12 mouse cellular contexts compared by ENCODE assay signal in the genomic region with DNA sequence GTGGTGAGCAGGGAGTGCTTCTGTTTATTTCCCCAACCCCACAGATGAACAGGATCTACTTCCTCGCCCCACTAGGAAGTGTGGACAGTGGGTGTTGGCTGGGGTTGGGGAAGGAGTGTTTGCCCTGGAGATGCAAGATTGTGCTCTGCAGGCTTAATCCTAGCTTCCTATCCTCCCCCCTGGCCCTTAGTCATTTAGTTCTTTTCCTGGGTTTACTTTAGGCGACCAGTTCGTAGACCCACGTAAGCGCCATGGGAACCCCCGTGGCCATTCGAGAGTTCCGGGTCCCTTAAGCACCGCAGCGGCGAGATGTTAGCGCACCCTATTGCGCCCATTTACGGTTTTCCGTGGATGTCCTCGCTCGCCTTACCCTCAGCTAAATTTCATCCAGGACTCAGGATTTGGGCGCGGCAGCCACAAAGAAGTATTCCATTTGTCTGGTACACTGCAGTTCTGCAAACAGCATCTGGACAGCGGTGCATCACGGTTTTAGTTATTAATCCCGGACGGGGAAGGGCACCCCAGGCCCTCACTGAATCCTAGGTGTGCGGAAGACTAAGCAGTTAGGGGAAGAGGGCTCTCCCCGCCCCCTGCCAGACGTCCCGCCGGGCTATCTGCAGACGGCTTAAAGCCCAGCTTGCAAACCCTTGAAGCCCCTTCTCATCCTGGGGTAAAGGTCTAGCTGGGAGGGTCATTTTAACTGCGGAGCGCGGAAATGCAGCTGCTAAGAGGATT. TPM values are rescaled to one million over a fixed set of nuclear protein-coding genes. Genes with fewer than 3 reads are reported as not detected.
DNase-seq lines count a peak whose midpoint lies in the region; ATAC-seq lines count a peak whose summit lies in the region.
"Had no signal": no experiment of that assay in that cellular context is flagged by ENCODE, and none has a peak within 500 bp of the region (broad histone marks: within the 10 kb centered on the region; RNA-seq: fewer than 3 reads in every experiment).

No protein-coding gene starts in this region.

- H3K9me3 ChIP-seq in megakaryocyte, embryonic 14.5 days = no peaks in the 10 kb centered on the region
- H3K9me3 ChIP-seq in hindbrain, embryonic 16.5 days (ENCODE audit: control insufficient read depth, low read length) = no peaks in the 10 kb centered on the region
- H3K9me3 ChIP-seq in stomach, embryonic 14.5 days (ENCODE audit: control insufficient read depth, low read depth, low read length) = no peaks in the 10 kb centered on the region
- H3K9me3 ChIP-seq: liver, embryonic 13.5 days had no signal

- peak overlapping the region; percentile 5; the same call in 1 of the 2 replicates for H3K4me2 ChIP-seq in hindbrain, embryonic 16.5 days (ENCODE audit: low read length)
- H3K4me2 ChIP-seq in stomach, embryonic 14.5 days (replicated peaks; ENCODE audit: low read depth, low read length) = no peak overlapping the region
- H3K4me2 ChIP-seq: liver, embryonic 13.5 days had no signal

- no peak for ATAC-seq in megakaryocyte, adult 5-6 weeks (ENCODE audit: poor library complexity, severe bottlenecking)
- no peak for ATAC-seq in hindbrain, embryonic 16.5 days
- no peak for ATAC-seq in stomach, embryonic 14.5 days (ENCODE audit: insufficient number of reproducible peaks, insufficient read depth, low FRiP score, low read depth)
- no peak for ATAC-seq in inflammation-experienced regulatory T-cells, adult 6 months

- no peak overlapping the region for H3K27ac ChIP-seq in hindbrain, embryonic 16.5 days (ENCODE audit: low read depth, low read length)
- no peak overlapping the region for H3K27ac ChIP-seq in stomach, embryonic 14.5 days (ENCODE audit: low read length)
- H3K27ac ChIP-seq: layer of hippocampus, adult 2 months; liver, embryonic 13.5 days had no signal

- peaks cover 84% of the 10 kb centered on the region for H3K27me3 ChIP-seq in megakaryocyte, embryonic 14.5 days (replicated peaks)
- H3K27me3 ChIP-seq in hindbrain, embryonic 16.5 days (replicated peaks; ENCODE audit: control insufficient read depth, insufficient read depth, low read length) = peaks cover 41% of the 10 kb centered on the region
- H3K27me3 ChIP-seq in stomach, embryonic 14.5 days (ENCODE audit: control insufficient read depth, insufficient read depth, low read length) = peaks cover 57% of the 10 kb centered on the region

- 2% methylated on average over 32 of the region's 32 CpGs for WGBS in hindbrain, embryonic 16.5 days
- 2% methylated on average over 32 of the region's 32 CpGs for WGBS in stomach, embryonic 14.5 days

- H3K4me1 ChIP-seq in megakaryocyte, embryonic 14.5 days = peaks cover 45% of the 10 kb centered on the region
- H3K4me1 ChIP-seq in hindbrain, embryonic 16.5 days (ENCODE audit: control insufficient read depth, insufficient read depth, low read depth, low read length) = peaks cover 18% of the 10 kb centered on the region
- H3K4me1 ChIP-seq in stomach, embryonic 14.5 days (ENCODE audit: control insufficient read depth, insufficient read depth, low read length) = peaks cover 13% of the 10 kb centered on the region; the same call in 1 of the 2 replicates

- peak overlapping the region; percentile 54 for H3K4me3 ChIP-seq in megakaryocyte, embryonic 14.5 days (replicated peaks)
- H3K4me3 ChIP-seq in hindbrain, embryonic 16.5 days (ENCODE audit: low read length) = 0 out of 2 replicates have a peak overlapping the region, but pooled peaks have one; percentile 5
- peak overlapping the region; percentile 3; the same call in 1 of the 2 replicates for H3K4me3 ChIP-seq in stomach, embryonic 14.5 days (ENCODE audit: low read depth, low read length)
- H3K4me3 ChIP-seq: layer of hippocampus, adult 2 months; liver, embryonic 13.5 days had no signal

- no peak overlapping the region for H3K9ac ChIP-seq in hindbrain, embryonic 16.5 days (ENCODE audit: low read depth, low read length)
- H3K9ac ChIP-seq in stomach, embryonic 14.5 days (replicated peaks; ENCODE audit: low read depth, low read length) = no peak overlapping the region
- H3K9ac ChIP-seq: liver, embryonic 13.5 days had no signal

- peak; percentile 40 for DNase-seq in embryo, embryonic 10 days (ENCODE audit: low spot score)
- DNase-seq in embryo, embryonic 11 days = no peak
- no peak for DNase-seq in spleen, adult 18-20 months
- DNase-seq: gastrocnemius, postnatal 36 days; liver, embryonic 13.5 days; thymus, adult 18-20 months had no signal

- no peaks in the 10 kb centered on the region for H3K36me3 ChIP-seq in megakaryocyte, embryonic 14.5 days (replicated peaks; ENCODE audit: low read length)
- H3K36me3 ChIP-seq in hindbrain, embryonic 16.5 days (ENCODE audit: control insufficient read depth, insufficient read depth, low read length) = no peaks in the 10 kb centered on the region
- H3K36me3 ChIP-seq in stomach, embryonic 14.5 days (ENCODE audit: control insufficient read depth, insufficient read depth, low read length) = no peaks in the 10 kb centered on the region
- H3K36me3 ChIP-seq: liver, embryonic 13.5 days had no signal

RNA-seq across cellular contexts. Expression of a gene that starts 8.5 kb away (rescaled TPM):
- polyA plus RNA-seq in megakaryocyte, embryonic 14.5 days (2012; ENCODE audit: insufficient read depth, low replicate concordance) = not detected in 2 replicates
- total RNA-seq in megakaryocyte, adult 5-6 weeks (2015) = 0.78 and 1.3 TPM in 2 replicates
- 0.37 and 1.8 TPM in 2 replicates for total RNA-seq in megakaryocyte, adult 5-6 weeks (2017)
- polyA plus RNA-seq in hindbrain, embryonic 16.5 days (2015; fragmentation: Nextera tagmentation; extraction: Ambion mirVana) = 1.9 and 3.1 TPM in 2 replicates
- 0.22 TPM in 1 of 2 replicates, not detected in the other for polyA plus RNA-seq in stomach, embryonic 14.5 days (2014; fragmentation: Nextera tagmentation; extraction: Ambion mirVana)
- polyA plus RNA-seq in inflammation-experienced regulatory T-cells, adult 6 months (2017; shearing (Covaris generic)) = 10 to 100 TPM in 1 of 3 experiments, under 1 TPM in 2; 0.16 to 10.9 (median 0.62) TPM
- total RNA-seq: gastrocnemius, postnatal 36 days had no signal
- polyA plus RNA-seq: liver, embryonic 13.5 days had no signal

RNA-seq across cellular contexts. Expression of a gene that starts 19.5 kb away (rescaled TPM):
- 1.2 and 11.7 TPM in 2 replicates for polyA plus RNA-seq in megakaryocyte, embryonic 14.5 days (2012; ENCODE audit: insufficient read depth, low replicate concordance)
- 20.7 and 27.3 TPM in 2 replicates for total RNA-seq in megakaryocyte, adult 5-6 weeks (2015)
- 46.0 and 57.2 TPM in 2 replicates for total RNA-seq in megakaryocyte, adult 5-6 weeks (2017)
- polyA plus RNA-seq in hindbrain, embryonic 16.5 days (2015; fragmentation: Nextera tagmentation; extraction: Ambion mirVana) = 36.5 and 38.9 TPM in 2 replicates
- polyA plus RNA-seq in stomach, embryonic 14.5 days (2014; fragmentation: Nextera tagmentation; extraction: Ambion mirVana) = 70.8 and 73.4 TPM in 2 replicates
- polyA plus RNA-seq in inflammation-experienced regulatory T-cells, adult 6 months (2017; shearing (Covaris generic)) = 10 to 100 TPM; 19.4 to 33.8 (median 29.9) TPM

Comparison
In these comparisons a context has a peak if more than half of its experiments do, and no peak if none do; other contexts are left out.
1. H3K4me3 ChIP-seq: peak in every context shown above with its lines; median percentile 54 in megakaryocyte, embryonic 14.5 days; 5 in hindbrain, embryonic 16.5 days; 3 in stomach, embryonic 14.5 days.